Mouse (Mus musculus) cerebellum, postnatal 14 days (tissue): ENCODE measurements around the gene Leng1.

Source experiments
- DNase-seq, 2 experiments: peaks; one replicate each; pipeline ENCODE4 v3.0.0; 2021; ENCODE audit warnings: mixed read lengths in 2 of 2

Leng1 gene

DNA sequence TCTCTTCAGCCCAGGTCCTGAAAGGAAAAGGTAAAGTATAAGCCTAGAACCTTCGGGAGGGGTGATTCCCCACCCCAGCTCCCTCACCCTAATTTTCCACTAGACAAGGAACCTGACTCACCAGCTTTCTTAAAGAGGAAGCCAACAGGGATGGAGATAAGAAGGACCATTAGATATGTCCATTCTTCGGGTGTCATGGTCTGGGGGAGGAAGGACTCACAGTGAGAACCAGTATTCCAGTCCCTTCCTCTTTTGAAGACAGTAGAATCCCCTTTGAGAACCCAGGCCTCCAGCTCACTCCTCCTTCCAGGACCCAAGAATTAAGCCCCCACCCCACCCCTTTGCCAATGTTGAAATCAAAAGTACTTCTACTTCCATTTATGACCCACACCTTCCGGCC is 26.3 kb upstream of the Leng1 start:
- no peak for DNase-seq

DNA sequence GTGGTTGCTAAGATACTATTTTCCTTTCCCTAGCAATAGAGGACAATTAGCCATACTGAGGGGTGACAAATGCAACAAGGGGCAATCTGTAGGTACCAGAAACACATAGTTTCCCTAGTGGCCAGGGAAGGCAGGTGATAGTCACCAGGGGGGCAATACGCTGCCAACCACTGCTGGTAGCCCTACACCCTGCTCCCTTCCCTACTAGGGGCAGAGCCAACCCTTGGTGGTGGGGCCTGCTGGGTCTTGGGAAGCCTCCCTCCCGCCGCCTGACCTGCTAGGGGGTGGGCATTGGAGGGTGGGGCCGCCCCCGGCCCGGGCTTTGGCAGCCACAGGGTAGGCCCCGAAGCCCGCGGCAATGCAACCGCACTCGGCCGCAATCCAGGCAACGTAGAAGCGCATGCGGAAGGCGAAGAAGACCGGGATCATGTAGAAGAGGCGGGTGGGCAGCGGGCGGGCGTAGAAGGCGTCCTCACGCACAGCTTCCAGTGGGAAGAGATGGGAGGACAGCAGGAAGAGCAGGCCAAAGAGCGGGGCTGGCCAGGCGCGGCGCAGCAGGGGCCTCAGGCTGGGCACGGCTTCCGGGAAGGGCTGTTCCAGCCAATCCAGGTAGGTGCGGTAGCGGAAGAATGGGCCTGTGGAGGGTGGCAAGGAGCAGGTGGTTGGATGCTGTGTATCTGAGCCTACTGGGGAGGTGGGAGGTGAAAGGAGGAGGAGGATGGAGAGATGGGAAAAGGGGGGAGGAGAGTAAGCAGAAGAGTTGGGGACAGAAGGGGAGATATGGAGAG is 20.0 kb upstream of the Leng1 start:
- DNase-seq = peak; percentile 78

DNA sequence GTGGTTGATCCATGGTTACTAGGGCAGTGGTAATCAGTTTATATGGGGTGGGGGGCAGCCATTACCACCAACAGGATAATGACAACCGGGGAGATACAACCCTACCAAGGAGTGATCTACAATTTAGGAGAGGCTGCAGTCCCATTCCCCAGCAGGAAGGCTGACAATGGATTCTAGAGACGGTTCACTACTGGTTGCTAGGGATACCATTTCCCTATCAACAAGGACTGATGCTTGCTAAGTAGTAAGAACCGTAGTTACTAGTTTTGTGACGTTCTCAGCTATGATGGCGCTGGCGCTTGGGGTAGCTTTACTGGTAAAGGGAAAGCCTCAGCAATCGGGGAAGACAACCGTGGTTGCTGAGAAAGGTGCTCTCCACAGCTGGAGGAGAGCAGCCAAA is 19.1 kb upstream of the Leng1 start:
- DNase-seq = no peak

DNA sequence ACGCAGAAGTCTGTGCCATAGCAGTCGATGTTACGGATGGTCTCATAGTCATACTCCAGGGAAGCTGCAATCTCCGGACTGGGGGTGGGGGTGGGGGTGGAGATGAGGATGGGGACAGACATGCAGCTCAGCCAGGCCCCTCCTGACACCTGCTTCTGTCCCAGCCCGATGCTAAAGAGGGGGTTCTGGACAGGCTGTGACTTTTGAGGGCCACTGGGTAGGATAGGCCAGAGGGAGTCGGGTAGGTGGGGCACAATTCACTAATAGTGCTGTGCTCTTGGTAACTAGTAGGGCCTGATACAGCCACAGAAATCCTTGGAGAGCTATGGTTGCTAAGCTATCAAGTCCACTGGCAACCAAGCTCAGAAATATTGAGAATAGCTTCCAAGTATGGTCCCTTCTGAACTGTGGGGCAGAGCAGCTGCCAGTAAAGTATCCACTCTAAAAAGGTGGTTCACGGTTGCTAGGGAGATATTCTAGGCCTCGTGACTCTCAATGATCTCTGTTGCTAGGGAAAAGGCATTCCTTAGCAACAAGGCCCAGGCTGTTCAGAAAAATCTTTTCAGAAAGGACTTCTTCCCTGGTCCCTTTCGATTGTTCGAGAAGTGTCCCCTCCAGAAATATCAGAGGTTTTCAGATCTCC is 18.4 kb upstream of the Leng1 start:
- DNase-seq = no peak

DNA sequence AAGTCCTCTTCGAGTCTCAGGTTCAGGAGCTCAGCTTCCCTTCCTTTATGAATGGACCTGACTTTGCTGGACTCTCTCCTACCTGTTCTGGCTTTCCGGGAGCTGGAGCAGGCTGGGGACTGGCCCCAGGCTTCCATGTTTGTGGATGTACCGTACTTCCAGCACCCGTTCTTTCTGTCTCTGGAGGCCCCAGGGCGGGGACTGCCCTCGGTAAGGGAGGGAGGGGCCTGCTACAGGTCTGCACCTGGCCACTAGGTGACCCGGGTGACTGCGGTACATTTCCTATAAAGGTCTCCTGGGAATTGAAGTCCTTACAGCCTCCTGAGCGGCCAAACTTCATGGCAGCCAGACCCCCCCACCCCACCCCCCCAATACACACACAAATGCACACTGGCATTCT is 11.7 kb upstream of the Leng1 start, which contains the start of gene Tmc4:
Tmc4 (minus strand) TSS at position 212 of the 400 bp plus-strand sequence.
- DNase-seq = no peak

DNA sequence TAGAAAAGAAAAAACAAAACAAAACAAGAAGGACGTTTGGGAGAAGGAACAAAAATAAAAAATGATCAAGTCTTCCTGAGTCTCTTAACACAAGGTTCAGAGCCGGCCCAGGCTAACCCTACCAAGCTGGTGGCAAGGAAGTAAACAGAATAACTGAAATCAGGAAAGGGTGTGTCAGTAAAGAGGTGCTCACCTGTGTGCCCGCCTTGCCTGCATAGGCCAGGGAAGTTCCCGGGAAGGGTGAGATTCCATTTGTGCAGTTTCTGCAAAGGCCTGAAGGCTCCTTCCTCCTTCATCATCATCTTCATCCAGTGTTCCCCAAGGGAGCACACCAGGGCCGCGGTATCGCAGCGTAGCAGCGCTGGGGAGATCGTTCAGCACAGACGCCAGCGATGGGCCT is 10.7 kb upstream of the Leng1 start:
- no peak for DNase-seq

DNA sequence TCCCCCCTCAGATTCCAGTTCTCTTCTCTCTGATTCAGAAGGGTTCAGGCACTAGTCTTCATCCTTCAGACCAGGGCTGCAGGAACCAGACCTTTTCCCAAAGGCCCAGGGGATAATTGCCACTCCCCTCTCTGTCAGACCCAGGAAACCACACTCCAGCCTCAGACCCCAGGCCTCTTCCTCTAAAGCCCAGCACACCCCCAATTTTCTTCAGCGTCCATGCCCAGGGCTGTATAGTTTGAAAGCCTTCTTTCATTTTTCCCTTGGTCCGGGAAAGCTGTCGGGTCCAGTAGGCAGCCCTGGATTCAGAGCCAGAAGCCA is 9.5 kb upstream of the Leng1 start:
- no peak for DNase-seq

DNA sequence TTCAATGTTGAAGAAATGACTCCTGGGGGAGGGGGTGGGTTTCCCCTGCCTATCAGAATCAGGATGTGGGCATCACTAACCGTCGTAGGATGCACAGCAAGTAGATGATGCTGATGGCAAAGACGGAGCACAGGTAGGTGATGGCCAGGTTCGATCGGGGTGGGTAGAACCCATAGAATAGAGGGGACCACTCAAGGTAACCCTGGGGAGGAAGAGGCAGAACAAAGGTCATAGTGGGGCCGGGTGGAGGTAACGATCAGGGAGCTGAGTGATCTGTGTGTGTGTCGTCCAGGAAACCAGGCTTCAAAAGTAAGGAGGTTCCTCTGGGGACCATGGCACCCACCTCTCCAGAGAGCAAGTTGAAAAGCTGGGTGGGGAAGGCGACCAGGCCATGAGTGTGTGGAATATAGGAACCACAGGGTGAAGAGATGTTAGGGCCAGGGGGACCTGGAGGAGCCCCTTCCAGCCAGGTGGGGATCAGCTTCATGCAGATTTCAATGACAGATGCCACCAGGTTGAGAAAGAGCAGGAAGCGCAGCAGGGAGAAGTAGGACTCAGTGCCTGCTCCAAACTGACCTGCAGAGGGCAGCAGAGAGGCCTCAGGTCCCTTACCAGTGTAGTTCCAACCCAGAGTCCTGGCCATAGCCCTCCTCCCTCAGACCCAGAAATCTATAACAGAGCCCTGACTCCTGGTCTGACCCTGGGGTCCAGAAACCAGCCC is 9.0 kb upstream of the Leng1 start:
- peak; percentile 93 to 97 for DNase-seq

DNA sequence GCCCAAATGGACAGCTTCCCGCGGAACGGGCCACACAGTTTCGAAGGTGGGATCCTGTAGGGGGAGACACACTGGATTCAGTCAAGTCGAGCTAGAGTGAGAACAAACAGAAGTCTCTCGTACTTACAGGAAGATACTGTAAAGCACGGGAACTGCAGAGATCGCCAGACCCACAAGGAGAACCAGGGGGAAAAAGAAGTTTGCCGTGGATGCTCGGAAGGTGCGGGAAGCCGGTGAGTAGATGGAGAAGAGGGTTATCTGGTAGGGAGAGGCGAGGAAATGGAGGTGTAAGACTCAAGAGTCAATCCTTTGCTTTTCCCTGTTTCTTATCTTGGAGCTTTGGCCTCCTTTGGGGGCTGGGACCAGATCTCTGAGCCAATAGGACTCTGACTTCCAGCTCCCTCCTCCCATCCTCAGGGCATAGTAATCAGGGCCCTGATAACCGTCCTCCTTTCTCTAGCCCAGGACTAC is 1.3 kb upstream of the Leng1 start:
- no peak for DNase-seq

DNA sequence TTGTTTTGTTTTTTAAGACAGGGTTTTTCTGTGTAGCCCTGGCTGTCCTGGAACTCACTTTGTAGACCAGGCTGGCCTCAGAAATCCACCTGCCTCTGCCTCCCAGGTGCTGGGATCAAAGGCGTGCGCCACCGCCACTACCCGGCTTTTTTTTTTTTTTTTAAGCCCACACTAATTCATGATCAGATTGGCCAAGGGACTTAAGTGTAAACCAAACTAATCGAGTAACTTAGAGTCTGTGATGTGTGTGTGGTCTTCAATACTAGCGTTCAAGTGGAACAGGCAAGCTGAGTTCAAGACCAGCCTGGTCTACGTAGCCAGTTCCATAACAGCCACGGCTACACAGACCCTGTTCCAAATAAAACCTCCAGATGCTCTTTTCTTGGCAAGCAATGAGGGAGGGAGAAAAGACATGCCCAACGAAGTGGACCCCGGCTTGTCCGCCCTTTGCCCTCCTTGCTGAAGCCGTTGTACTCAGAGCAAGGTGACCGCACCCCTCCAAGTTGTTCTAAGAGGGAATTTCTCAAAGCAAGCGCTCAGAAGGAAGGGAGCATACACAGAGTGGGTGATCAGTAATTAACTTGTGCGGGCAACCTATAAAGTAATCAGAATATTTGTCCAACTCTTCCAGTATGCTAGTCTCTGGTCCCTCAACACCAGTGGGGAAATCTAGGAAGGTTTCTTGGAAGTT is 971 bp downstream of the Leng1 start:
- DNase-seq = no peak

DNA sequence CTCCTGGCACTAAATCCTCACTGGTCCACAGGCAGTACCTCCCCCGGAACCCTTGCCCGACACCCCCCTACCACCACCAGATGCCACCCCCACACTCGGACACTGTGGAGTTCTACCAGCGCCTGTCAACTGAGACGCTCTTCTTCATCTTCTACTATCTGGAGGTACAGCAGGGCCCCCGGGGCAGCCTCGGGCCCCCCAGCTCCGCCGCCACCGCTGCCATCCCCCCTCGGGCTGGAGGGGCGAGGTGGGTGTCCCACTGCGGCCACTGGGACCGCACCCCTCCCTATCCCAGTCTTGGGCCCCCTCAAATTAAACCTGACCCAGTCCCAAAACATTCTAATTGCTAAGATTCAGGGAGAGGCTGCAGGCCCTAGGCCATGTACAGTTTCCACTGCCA is 7.1 kb downstream of the Leng1 start:
- no peak for DNase-seq

DNA sequence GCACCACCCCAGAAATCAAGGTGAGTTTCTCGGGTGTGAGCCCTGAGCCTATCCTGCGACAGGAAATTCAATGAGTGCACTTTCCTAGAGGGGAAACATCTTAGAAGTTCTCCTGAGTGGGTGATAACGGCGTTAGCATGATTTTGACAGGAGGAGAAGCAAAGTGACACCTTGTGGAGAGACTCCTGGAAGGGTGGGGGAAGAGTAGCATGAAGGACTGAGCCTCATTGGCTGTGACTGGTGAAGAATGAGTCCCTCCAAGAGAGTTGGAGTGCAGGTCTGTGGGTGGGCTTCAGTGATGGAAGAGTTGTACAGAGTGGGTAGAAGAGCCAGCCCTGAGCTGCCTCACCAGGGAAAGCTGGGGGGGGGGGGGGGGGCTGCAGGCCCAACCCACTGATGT is 8.7 kb downstream of the Leng1 start:
- DNase-seq = no peak

DNA sequence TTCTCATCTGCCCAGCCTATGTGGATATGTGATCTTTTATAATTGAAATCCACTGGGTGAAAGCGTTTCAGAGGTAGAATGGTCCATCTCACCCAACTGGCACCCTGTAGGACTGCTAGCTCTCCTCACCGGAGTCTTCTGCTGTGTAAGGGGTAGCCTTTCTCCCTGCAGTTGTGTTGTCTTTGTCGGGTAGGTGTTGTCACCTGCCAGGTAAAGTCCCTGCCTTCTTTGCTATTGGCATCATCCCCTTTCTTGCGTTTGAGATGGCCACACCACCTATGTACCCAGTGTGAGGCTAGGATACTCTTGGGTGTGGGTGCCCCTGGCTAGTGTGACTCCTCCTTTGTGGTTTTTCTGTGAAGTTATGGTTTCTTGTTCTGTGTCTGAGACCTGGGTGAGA is 19.0 kb downstream of the Leng1 start:
- no peak for DNase-seq

DNA sequence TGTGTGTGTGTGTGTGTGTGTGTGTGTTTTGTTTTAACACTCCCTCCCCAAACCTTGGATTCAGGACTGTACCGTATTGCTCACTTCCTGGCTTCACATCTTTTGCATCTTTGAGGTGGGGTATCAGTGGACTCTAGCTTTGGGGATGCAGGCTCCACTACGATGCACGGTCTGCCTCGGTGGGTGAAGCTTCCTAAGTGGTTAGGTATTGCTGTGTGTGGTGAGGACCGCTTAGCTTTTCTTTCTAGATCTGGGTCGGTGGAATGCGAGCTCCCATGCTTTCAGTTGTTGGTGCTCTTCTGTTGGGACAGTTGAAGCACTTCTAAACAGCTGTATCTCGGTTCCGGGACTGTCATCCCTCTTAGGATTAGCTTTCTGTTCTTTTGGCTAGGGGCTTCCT is 19.5 kb downstream of the Leng1 start:
- no peak for DNase-seq

DNA sequence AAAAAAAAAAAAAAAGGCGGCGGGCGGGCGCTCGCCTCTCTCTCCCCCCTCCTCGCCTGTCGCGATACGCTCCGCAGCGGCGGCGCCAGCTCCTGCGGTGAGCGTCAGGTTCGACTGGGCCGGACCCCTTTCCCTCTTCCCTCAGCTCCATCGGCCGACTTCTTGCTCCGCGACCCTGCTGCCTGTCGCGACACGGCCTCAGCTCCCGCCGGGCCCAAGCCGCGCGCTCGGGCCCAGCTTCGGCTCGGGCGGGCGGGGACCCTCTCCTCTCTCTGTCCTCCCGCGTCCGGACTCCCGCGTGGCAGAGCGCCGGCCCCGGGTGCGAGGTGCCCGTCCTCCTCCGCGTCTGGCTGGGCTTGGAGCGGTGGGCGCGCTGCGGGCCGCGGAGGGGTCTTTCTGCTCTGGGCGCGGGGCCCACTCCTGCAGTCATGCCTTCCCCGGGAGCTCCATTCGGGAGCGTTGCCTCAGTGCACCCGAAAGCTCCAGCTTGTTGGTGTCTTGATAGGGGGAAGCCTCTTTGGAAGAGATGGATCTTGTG is 20.1 kb downstream of the Leng1 start:
- DNase-seq = no peak

DNA sequence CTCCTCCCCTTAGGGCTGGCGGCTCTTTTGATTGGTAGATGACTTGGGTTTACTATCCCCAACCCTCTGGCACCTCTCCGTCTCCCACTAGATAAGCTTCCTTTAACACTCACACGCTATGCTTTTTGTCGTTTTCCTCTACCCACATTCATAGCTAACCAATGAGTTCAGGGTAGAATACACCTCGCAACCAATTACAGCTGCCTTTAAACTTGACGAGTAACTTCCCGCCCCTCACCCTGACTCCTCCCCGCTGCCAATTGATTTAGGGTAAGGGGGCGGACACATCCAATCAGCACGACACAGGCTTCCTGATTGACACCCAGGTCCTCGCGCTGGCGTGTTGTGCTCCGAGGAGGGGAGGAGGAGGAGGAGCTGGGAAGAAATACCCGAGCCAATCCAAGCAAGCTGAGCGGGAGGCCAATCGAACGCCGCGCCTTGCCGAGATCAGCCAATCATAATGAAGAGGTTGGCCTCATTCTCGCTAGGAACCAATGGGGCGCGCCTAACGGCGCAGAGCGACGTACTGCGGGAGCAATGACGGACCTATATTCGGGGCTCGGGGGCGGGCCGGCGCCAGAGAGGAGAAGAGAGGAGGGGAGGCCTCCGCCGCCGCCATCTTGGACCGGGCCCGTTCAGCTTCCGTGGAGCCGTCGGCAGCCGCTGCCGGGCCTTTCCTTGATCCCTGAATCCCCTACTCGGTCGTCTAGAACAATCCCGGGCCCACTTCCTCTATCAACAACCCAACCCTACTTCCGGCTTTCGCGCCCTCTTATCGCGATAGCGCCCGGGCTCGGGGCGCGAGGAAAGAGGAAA is 20.8 kb downstream of the Leng1 start, which contains the start of gene Cnot3:
Cnot3 (plus strand) TSS at position 597 of the 816 bp plus-strand sequence.
- peak; percentile 98 for DNase-seq

DNA sequence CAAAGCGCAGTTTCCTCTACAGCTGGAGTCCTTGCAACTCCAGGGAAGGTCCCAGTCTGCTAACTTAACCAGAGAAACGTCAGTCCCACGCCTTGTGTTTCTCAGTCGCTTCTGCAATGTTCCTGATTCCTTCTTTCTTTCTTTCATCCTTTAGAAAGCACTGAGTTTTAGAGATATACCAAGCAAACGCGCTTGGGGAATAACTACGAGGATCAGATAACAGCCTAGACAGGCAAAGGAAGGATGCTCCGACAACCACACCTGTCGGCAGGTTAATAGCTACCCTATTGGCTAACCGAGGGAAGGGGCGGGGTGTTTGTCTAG is 21.3 kb downstream of the Leng1 start:
- DNase-seq = peak in 1 of 2 experiments; percentile 97

DNA sequence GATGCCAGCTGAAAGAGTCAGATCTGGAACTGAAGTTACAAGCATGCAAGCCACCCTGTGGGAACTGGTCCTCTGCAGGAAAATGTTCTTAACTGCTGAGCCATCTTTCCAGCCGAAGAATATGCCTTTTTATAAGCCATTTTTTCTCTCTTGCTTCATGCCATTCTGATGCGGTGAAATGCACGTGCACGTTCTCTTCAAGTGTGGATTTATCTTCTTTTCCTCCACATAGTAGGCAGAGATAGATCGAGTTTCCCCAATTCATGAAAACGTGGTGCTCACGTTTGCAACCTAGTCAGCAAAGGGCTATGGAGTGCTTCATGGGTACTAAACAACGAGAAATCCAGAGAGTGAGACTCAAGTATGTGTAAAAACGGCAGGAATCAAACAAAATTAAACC is 21.8 kb downstream of the Leng1 start:
- DNase-seq = no peak

DNA sequence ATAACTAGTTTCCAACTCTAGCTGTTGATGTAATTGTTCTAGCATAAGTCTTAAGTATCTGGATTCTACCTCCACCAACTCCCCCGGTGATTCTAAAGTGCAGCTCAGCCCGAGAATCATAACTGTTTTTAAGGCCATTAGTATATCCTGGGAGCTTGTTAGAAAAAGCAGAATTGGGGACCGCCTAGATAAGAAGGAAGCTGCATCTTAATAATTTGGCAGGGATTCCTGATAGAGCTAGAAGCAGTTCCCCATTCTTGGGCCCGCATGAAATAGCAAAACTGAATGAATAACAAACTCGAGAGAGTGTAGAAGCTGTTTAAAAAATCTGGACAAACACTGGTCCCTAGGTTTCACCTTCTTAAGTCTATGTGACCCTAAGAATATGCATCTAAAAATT is 22.2 kb downstream of the Leng1 start:
- DNase-seq = no peak

DNA sequence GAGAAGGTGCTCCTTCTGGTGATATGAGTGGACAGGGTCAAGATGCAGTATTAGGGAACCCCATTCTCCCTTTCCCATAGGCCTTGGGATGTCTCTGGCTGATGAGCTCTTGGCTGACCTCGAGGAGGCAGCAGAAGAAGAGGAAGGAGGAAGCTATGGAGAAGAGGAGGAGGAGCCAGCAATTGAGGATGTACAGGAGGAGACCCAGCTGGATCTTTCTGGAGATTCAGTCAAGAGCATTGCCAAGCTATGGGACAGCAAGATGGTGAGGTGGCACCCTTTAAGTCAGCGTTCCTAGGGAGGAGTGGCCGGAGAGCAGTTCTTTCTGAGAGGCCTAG is 35.2 kb downstream of the Leng1 start:
- no peak for DNase-seq

DNA sequence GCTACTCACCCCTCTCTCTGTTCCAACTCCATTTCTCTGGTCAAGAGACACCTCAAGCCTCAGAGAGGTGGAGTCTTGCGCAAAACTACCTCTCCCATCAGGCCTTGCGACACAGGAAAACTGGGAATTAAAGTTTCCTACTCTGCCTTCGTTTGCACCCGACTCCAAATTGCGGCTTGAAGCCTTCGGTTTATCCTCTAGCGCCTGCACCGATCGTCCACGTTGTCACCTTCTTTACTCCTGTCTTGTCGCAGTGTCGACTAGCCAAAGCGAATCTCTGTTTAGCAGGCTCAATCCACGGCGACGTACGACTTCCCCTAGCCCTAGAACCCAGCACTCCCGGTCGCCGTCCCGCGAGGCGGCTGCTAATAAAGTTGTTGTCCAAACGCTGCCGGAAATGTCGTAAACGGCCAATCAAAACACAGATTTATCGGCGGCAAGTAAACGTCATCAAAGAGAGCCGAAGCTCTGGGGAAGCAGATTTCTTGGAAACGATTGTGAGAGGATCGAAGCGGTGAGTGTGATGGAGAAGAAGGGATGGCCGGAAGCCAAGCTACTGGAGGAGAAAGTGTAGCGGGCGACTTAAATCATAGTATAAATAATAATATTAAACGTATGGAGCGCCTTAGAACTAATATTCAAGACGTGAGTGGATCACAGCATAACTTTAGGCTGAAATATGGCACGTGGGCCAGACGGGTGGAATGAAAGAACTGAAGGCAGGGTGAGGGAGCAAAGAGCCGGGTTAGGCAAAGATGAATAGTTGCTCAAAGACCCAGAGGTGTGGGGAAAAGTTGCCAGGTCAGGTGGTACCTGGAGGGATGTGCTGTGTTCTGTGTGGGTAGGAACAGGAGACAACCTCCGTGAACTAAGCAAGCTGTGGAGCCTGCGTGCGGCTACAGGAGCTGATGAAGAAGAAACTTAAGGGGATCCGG is 35.8 kb downstream of the Leng1 start, which contains the start of the genes Tfpt and Prpf31:
Tfpt (minus strand) TSS at position 387 of the 935 bp plus-strand sequence.
Prpf31 (plus strand) TSS at position 443 of the 935 bp plus-strand sequence.
- DNase-seq = peak; percentile 91 to 95
